ENCODE assay signal across 18 mouse cellular contexts in genomic region chr9:6066419-6066818, GRCm38 (mm10).
DNase-seq lines count a peak whose midpoint lies in the region; TF ChIP-seq lines count a peak whose summit lies in the region.
"Had no signal": no experiment of that assay in that cellular context is flagged by ENCODE, and none has a peak within 500 bp of the region (broad histone marks: within the 10 kb centered on the region; RNA-seq: fewer than 3 reads in every experiment).

No protein-coding gene starts in this region.

- TF ChIP-seq EP300 in CH12.LX (IDR thresholded peaks at IDR 0.05; ENCODE audit: low read length) (no peak), MEL (IDR thresholded peaks at IDR 0.05; ENCODE audit: low read depth in 1 of 2, low read length in 2 of 2) (no peak)

- H3K4me2 ChIP-seq in CH12.LX (ENCODE audit: insufficient read depth, low read depth, poor library complexity, severe bottlenecking), result no peak overlapping the region

- H3K27me3 ChIP-seq in CH12.LX (replicated peaks), result no peaks in the 10 kb centered on the region
- H3K27me3 ChIP-seq in MEL (ENCODE audit: control insufficient read depth in 1 of 2, insufficient read depth in 2 of 2, low read length in 2 of 2), result no peaks in the 10 kb centered on the region
- H3K27me3 ChIP-seq: Patski had no signal

- DNase-seq in CH12.LX (ENCODE audit: extremely low read depth) (no peak), MEL (ENCODE audit: low read depth, low spot score) (no peak)
- no peak for DNase-seq in kidney, adult 18-20 months
- no peak for DNase-seq in spleen, postnatal 4 days (ENCODE audit: low spot score in 2 of 2)
- DNase-seq: adrenal gland, adult 2 months; adrenal gland, adult 8-10 months; adrenal gland, postnatal 10 days; adrenal gland, postnatal 14 days; adrenal gland, postnatal 25 days; adrenal gland, postnatal 36 days; B cell, adult 2 months; cerebellum, adult 11 months; cerebellum, adult 11-12 months; cerebellum, adult 18-20 months; cerebellum, adult 2 months; cerebellum, adult 8-10 months had no signal

- no peak overlapping the region for H3K4me3 ChIP-seq in CH12.LX (replicated peaks in 1 of 3; ENCODE audit: low read depth in 2 of 3, low read length in 2 of 3, poor library complexity in 1 of 3)
- H3K4me3 ChIP-seq in MEL (ENCODE audit: control insufficient read depth in 1 of 2, insufficient read depth in 1 of 2, low read depth in 2 of 2, low read length in 2 of 2), result no peak overlapping the region

- dilution Hi-C loops in CH12.LX (cut with MboI; ENCODE audit: extremely low pct_ligation_motif_present, extremely low pct_unique_long_range_greater_than_20kb, low sequenced_read_pairs), result no loop called here

- no peak for TF ChIP-seq CTCF in CH12.LX (conservative IDR thresholded peaks at IDR 0.05 in 1 of 2, IDR thresholded peaks at IDR 0.05 in 1 of 2; ENCODE audit: low read depth in 2 of 2, low read length in 2 of 2)
- no peak for TF ChIP-seq CTCF in MEL (IDR thresholded peaks at IDR 0.05 in 2 of 3, conservative IDR thresholded peaks at IDR 0.05 in 1 of 3; ENCODE audit: control insufficient read depth in 1 of 3, insufficient read depth in 1 of 3, low read depth in 2 of 3, low read length in 3 of 3, poor library complexity in 1 of 3, severe bottlenecking in 1 of 3)

- in situ Hi-C loops in CH12.LX (cut with MboI; ENCODE audit: low pct_ligation_motif_present, low pct_unique_long_range_greater_than_20kb, low sequenced_read_pairs), result no loop called here

- H3K9ac ChIP-seq in CH12.LX (ENCODE audit: insufficient read depth, low read depth) (no peak overlapping the region), MEL (ENCODE audit: control insufficient read depth, low read depth, low read length, poor library complexity, severe bottlenecking) (no peak overlapping the region)

- TF ChIP-seq RAD21 in CH12.LX (IDR thresholded peaks at IDR 0.05; ENCODE audit: low read depth, low read length) (no peak), MEL (IDR thresholded peaks at IDR 0.05; ENCODE audit: low read depth, low read length) (no peak)

- H3K9me3 ChIP-seq in CH12.LX (replicated peaks; ENCODE audit: low read length) (no peaks in the 10 kb centered on the region), MEL (replicated peaks; ENCODE audit: insufficient read depth, low read length) (no peaks in the 10 kb centered on the region)
- H3K9me3 ChIP-seq: G1E had no signal

- no peak overlapping the region for H3K27ac ChIP-seq in CH12.LX (ENCODE audit: insufficient read depth, low read depth)
- no peak overlapping the region for H3K27ac ChIP-seq in MEL (ENCODE audit: control insufficient read depth, low read depth, low read length)

- peaks cover 2 to 12% of the 10 kb centered on the region in 2 experiments; a peak in 3 of 4 replicates for H3K4me1 ChIP-seq in CH12.LX (ENCODE audit: control insufficient read depth in 1 of 2, insufficient read depth in 2 of 2)
- peaks cover 3 to 6% of the 10 kb centered on the region in 2 experiments; a peak in 1 of 4 replicates for H3K4me1 ChIP-seq in MEL (ENCODE audit: control insufficient read depth in 1 of 2, insufficient read depth in 2 of 2, low read length in 2 of 2)

- TF ChIP-seq POLR2A in CH12.LX (IDR thresholded peaks at IDR 0.05; ENCODE audit: low read depth, low read length) (no peak), MEL (IDR thresholded peaks at IDR 0.05; ENCODE audit: control insufficient read depth in 1 of 2, insufficient read depth in 1 of 2, low read depth in 1 of 2, low read length in 2 of 2, poor library complexity in 1 of 2) (no peak)

- no peaks in the 10 kb centered on the region for H3K79me2 ChIP-seq in CH12.LX (replicated peaks; ENCODE audit: control insufficient read depth, extremely low read depth, insufficient read depth, poor library complexity, severe bottlenecking)
- H3K79me2 ChIP-seq in MEL (ENCODE audit: control insufficient read depth, insufficient read depth, low read length, poor library complexity), result no peaks in the 10 kb centered on the region

- H3K36me3 ChIP-seq in CH12.LX (replicated peaks in 1 of 2; ENCODE audit: control insufficient read depth in 1 of 2, insufficient read depth in 1 of 2, low read length in 1 of 2), result no peaks in the 10 kb centered on the region
- peaks cover 0 to 6% of the 10 kb centered on the region in 2 experiments; a peak in 2 of 4 replicates for H3K36me3 ChIP-seq in MEL (ENCODE audit: control insufficient read depth in 1 of 2, insufficient read depth in 2 of 2, low read length in 2 of 2)
- H3K36me3 ChIP-seq: G1E had no signal

TF ChIP-seq in CH12.LX, 34 proteins besides CTCF, POLR2A, EP300 and RAD21:
- TF ChIP-seq TBP (conservative IDR thresholded peaks at IDR 0.05; ENCODE audit: low read depth, low read length), result peak; percentile 88
- TF ChIP-seq HCFC1 (IDR thresholded peaks at IDR 0.05; ENCODE audit: low read depth, low read length), result no peak
- TF ChIP-seq MAFK (IDR thresholded peaks at IDR 0.05; ENCODE audit: insufficient replicate concordance, low read length), result no peak
- TF ChIP-seq USF1 (IDR thresholded peaks at IDR 0.05; ENCODE audit: low read depth, low read length), result no peak
- TF ChIP-seq NRF1 (IDR thresholded peaks at IDR 0.05; ENCODE audit: low read depth, low read length), result no peak
- TF ChIP-seq ZNF384 (IDR thresholded peaks at IDR 0.05; ENCODE audit: low read depth, low read length), result no peak
- TF ChIP-seq CHD2 (IDR thresholded peaks at IDR 0.05; ENCODE audit: low read length), result no peak
- TF ChIP-seq MXI1 (IDR thresholded peaks at IDR 0.05; ENCODE audit: low read depth, low read length), result no peak

TF ChIP-seq in MEL, 35 proteins besides CTCF, POLR2A, EP300 and RAD21:
- TF ChIP-seq USF2 (IDR thresholded peaks at IDR 0.05; ENCODE audit: borderline replicate concordance in 1 of 2, insufficient read depth in 1 of 2, low read depth in 1 of 2, low read length in 2 of 2) (no peak), TBP (IDR thresholded peaks at IDR 0.05; ENCODE audit: low read depth, low read length) (peak; percentile 88)

Comparison
In these comparisons a context has a peak if more than half of its experiments do, and no peak if none do; other contexts are left out.
1. Of the 35 proteins assayed by ChIP-seq in both MEL and CH12.LX: peak only in MEL: none; only in CH12.LX: none; in both: TBP; in neither: 34.